Mouse (Mus musculus) liver, embryonic 13.5 days (tissue): ENCODE measurements around the gene Hscb. TPM values are rescaled to one million over a fixed set of nuclear protein-coding genes. Genes with fewer than 3 reads are reported as not detected.
A peak's percentile ranks its signal among the peaks of the same experiment; 100 is the strongest.

Experiments used
- ATAC-seq: fragments of 200-750 bp; cut with Nextera tagmentation; 2 replicates; pipeline ENCODE4 v1.8.0; 2017; ENCODE audit warnings: low read depth, mild to moderate bottlenecking, moderate number of reproducible peaks, moderate library complexity
- DNase-seq: peaks from one replicate; pipeline ENCODE4 v3.0.0; 2022
- H3K27ac ChIP-seq: fragments of 300-500 bp; sonication (generic); 2 replicates; pipeline ENCODE4 v1.5.1; 2015; ENCODE audit warnings: moderate library complexity, mild to moderate bottlenecking, inconsistent platforms
- H3K27me3 ChIP-seq: fragments of 300-500 bp; sonication (generic); 2 replicates; pipeline ENCODE4 v1.6.1; 2015; ENCODE audit warnings: mild to moderate bottlenecking, inconsistent platforms
- H3K36me3 ChIP-seq: fragments of 300-500 bp; sonication (generic); 2 replicates; pipeline ENCODE4 v1.6.1; 2015; ENCODE audit warnings: mild to moderate bottlenecking, inconsistent platforms
- H3K4me1 ChIP-seq: fragments of 300-500 bp; sonication (generic); replicated peaks from 2 replicates; pipeline ENCODE4 v1.6.1; 2015; ENCODE audit warnings: inconsistent platforms
- H3K4me2 ChIP-seq: fragments of 300-500 bp; sonication (generic); 2 replicates; pipeline ENCODE4 v1.6.1; 2015; ENCODE audit warnings: inconsistent platforms, mild to moderate bottlenecking, moderate library complexity
- H3K4me3 ChIP-seq: fragments of 300-500 bp; sonication (generic); replicated peaks from 2 replicates; pipeline ENCODE4 v1.5.1; 2015; ENCODE audit warnings: mild to moderate bottlenecking, inconsistent platforms
- H3K9ac ChIP-seq: fragments of 300-500 bp; sonication (generic); 2 replicates; pipeline ENCODE4 v1.6.1; 2015; ENCODE audit warnings: mild to moderate bottlenecking, inconsistent platforms
- H3K9me3 ChIP-seq: fragments of 300-500 bp; sonication (generic); replicated peaks from 2 replicates; pipeline ENCODE4 v1.6.1; 2016; ENCODE audit warnings: inconsistent platforms
- WGBS: fragments of 180-500 bp; shearing (Covaris S2); methylation state at CpG from one replicate; pipeline ENCODE4 v1.1.7; 2015; ENCODE audit not compliant: insufficient replicate concordance; 5-methylcytosine and 5-hydroxymethylcytosine counted together
- polyA plus RNA-seq: library from polyadenylated mRNA; unstranded; fragments of >200 nt; fragmentation: Nextera tagmentation; extraction: Ambion mirVana; gene quantifications from 2 replicates; pipeline ENCODE4 v1.2.1, GENCODE M21; 2015

Hscb gene
- polyA plus RNA-seq, 1 experiment from 2014 or later: 62.4 TPM

GRCm38 (mm10) chr5:110779276-110779997 is 60.1 kb downstream of the Hscb start:
- peak overlapping the region; percentile 100 for H3K4me2 ChIP-seq
- DNase-seq (no peak), ATAC-seq (no peak)
- WGBS: 9% methylated on average over 15 of the region's 15 CpGs
- peaks cover 46% of the 10 kb centered on the region for H3K36me3 ChIP-seq
- H3K27ac ChIP-seq: peak overlapping the region; percentile 79; the same call in 1 of the 2 replicates
- H3K9ac ChIP-seq: peak overlapping the region; percentile 92
- no peaks in the 10 kb centered on the region for H3K9me3 ChIP-seq
- H3K4me1 ChIP-seq: peaks cover 74% of the 10 kb centered on the region
- peak overlapping the region; percentile 84 for H3K4me3 ChIP-seq
- no peaks in the 10 kb centered on the region for H3K27me3 ChIP-seq

Other genes starting within 250 kb of the Hscb start
- gene Noc4l, start 186.4 kb downstream of the Hscb start, polyA plus RNA-seq: 66.8 and 70.9 TPM in 2 replicates
- gene Ddx51, start 186.3 kb downstream of the Hscb start, polyA plus RNA-seq: 18.2 and 20.9 TPM in 2 replicates
- 15.7 and 19.1 TPM in 2 replicates for gene Ep400, start 69.1 kb downstream of the Hscb start, polyA plus RNA-seq
- 39.6 and 39.8 TPM in 2 replicates for gene Pus1, start 59.1 kb downstream of the Hscb start, polyA plus RNA-seq
- gene Ulk1, start 29.7 kb downstream of the Hscb start, polyA plus RNA-seq: 6.6 and 7.6 TPM in 2 replicates
- gene Chek2, start 202 bp upstream of the Hscb start, polyA plus RNA-seq: 40.2 and 42.0 TPM in 2 replicates
- 0.95 and 1.1 TPM in 2 replicates for gene Ttc28, start 40.0 kb upstream of the Hscb start, polyA plus RNA-seq